Mouse (Mus musculus) MEL (cell line): ENCODE measurements around the gene Prickle2. TPM values are rescaled to one million over a fixed set of nuclear protein-coding genes. Genes with fewer than 3 reads are reported as not detected.

Experiments
- DNase-seq: peaks from one replicate; pipeline ENCODE4 v3.0.0; 2011; ENCODE audit warnings: low read depth, low spot score
- H3K27ac ChIP-seq: 2 replicates; pipeline ENCODE4 v1.5.1; 2012; ENCODE audit warnings: low read depth, mild to moderate bottlenecking, control low read depth, low read length, moderate library complexity; ENCODE audit not compliant: control insufficient read depth
- H3K27me3 ChIP-seq, 2 experiments: fragments of 150-350 bp in 1 of 2; sonication (generic) in 1 of 2; 2 replicates each; pipeline ENCODE4 v1.6.1; 2012; ENCODE audit warnings: low read length in 2 of 2, mild to moderate bottlenecking in 2 of 2, improper control_type of control experiment in 1 of 2, moderate library complexity in 1 of 2; ENCODE audit not compliant: insufficient read depth in 2 of 2, control insufficient read depth in 1 of 2
- H3K36me3 ChIP-seq, 2 experiments: 2 replicates each; pipeline ENCODE4 v1.6.1; 2012 to 2014; ENCODE audit warnings: low read length in 2 of 2, improper control_type of control experiment in 1 of 2, inconsistent platforms in 1 of 2, mild to moderate bottlenecking in 1 of 2; ENCODE audit not compliant: insufficient read depth in 2 of 2, control insufficient read depth in 1 of 2
- H3K4me1 ChIP-seq, 2 experiments: fragments of 150-350 bp in 1 of 2; sonication (generic) in 1 of 2; 2 replicates each; pipeline ENCODE4 v1.6.1; 2012; ENCODE audit warnings: low read length in 2 of 2, improper control_type of control experiment in 1 of 2, mild to moderate bottlenecking in 1 of 2; ENCODE audit not compliant: insufficient read depth in 2 of 2, control insufficient read depth in 1 of 2
- H3K4me3 ChIP-seq, 2 experiments: fragments of 150-350 bp in 1 of 2; sonication (generic) in 1 of 2; 2 replicates each; pipeline ENCODE4 v1.5.1; 2012; ENCODE audit warnings: low read depth in 2 of 2, low read length in 2 of 2, mild to moderate bottlenecking in 2 of 2, moderate library complexity in 2 of 2, control low read depth in 1 of 2, improper control_type of control experiment in 1 of 2; ENCODE audit not compliant: control insufficient read depth in 1 of 2, insufficient read depth in 1 of 2
- H3K79me2 ChIP-seq: 2 replicates; pipeline ENCODE4 v1.6.1; 2012; ENCODE audit warnings: mild to moderate bottlenecking, low read length, moderate library complexity; ENCODE audit not compliant: control insufficient read depth, poor library complexity, insufficient read depth
- H3K9ac ChIP-seq: 2 replicates; pipeline ENCODE4 v1.6.1; 2012; ENCODE audit warnings: low read depth, mild to moderate bottlenecking, control low read depth, low read length, moderate library complexity; ENCODE audit not compliant: control insufficient read depth, poor library complexity, severe bottlenecking
- H3K9me3 ChIP-seq: fragments of 150-350 bp; sonication (generic); replicated peaks from 2 replicates; pipeline ENCODE4 v1.6.1; 2012; ENCODE audit warnings: mild to moderate bottlenecking, low read length, improper control_type of control experiment, moderate library complexity; ENCODE audit not compliant: insufficient read depth
- CHD1 ChIP-seq: IDR thresholded peaks from 2 replicates; pipeline ENCODE4 v1.6.1; 2012; ENCODE audit warnings: low read depth, mild to moderate bottlenecking, inconsistent platforms, low read length, improper control_type of control experiment
- ELF1 ChIP-seq: IDR thresholded peaks from 2 replicates; pipeline ENCODE4 v1.6.1; 2014; ENCODE audit warnings: low read depth, mild to moderate bottlenecking, inconsistent platforms, low read length, improper control_type of control experiment, moderate library complexity
- ETS1 ChIP-seq: IDR thresholded peaks from 2 replicates; pipeline ENCODE4 v1.6.1; 2012; ENCODE audit warnings: low read depth, mild to moderate bottlenecking, inconsistent platforms, low read length, improper control_type of control experiment, moderate library complexity
- GABPA ChIP-seq: IDR thresholded peaks from 2 replicates; pipeline ENCODE4 v1.6.1; 2012; ENCODE audit warnings: low read depth, mild to moderate bottlenecking, inconsistent platforms, low read length, improper control_type of control experiment, moderate library complexity
- GATA1 ChIP-seq: IDR thresholded peaks from 2 replicates; pipeline ENCODE4 v1.6.1; 2011; ENCODE audit warnings: low read depth, low read length, improper control_type of control experiment
- HCFC1 ChIP-seq: IDR thresholded peaks from 2 replicates; pipeline ENCODE4 v1.6.1; 2012; ENCODE audit warnings: low read depth, mild to moderate bottlenecking, inconsistent platforms, low read length, improper control_type of control experiment, moderate library complexity
- KAT2A ChIP-seq: conservative IDR thresholded peaks from 2 replicates; pipeline ENCODE4 v1.6.1; 2012; ENCODE audit warnings: low read depth, low read length, improper control_type of control experiment, inconsistent platforms
- MAZ ChIP-seq: IDR thresholded peaks from 2 replicates; pipeline ENCODE4 v1.6.1; 2012; ENCODE audit warnings: low read depth, mild to moderate bottlenecking, inconsistent platforms, low read length, improper control_type of control experiment
- MEF2A ChIP-seq: IDR thresholded peaks from 2 replicates; pipeline ENCODE4 v1.6.1; 2014; ENCODE audit warnings: low read depth, mild to moderate bottlenecking, inconsistent platforms, low read length, improper control_type of control experiment; ENCODE audit not compliant: poor library complexity, insufficient replicate concordance, severe bottlenecking; ENCODE audit errors: extremely low read depth
- MXI1 ChIP-seq: IDR thresholded peaks from 2 replicates; pipeline ENCODE4 v1.6.1; 2011; ENCODE audit warnings: mild to moderate bottlenecking, low read depth, low read length, improper control_type of control experiment
- MYB ChIP-seq: IDR thresholded peaks from 2 replicates; pipeline ENCODE4 v1.6.1; 2011; ENCODE audit warnings: mild to moderate bottlenecking, low read depth, low read length, improper control_type of control experiment
- NELFE ChIP-seq: IDR thresholded peaks from 2 replicates; pipeline ENCODE4 v1.6.1; 2011; ENCODE audit warnings: low read depth, low read length, improper control_type of control experiment
- POLR2AphosphoS2 ChIP-seq: IDR thresholded peaks from 2 replicates; pipeline ENCODE4 v1.6.1; 2011; ENCODE audit warnings: low read length, improper control_type of control experiment
- RAD21 ChIP-seq: IDR thresholded peaks from 2 replicates; pipeline ENCODE4 v1.6.1; 2011; ENCODE audit warnings: mild to moderate bottlenecking, low read depth, low read length, improper control_type of control experiment
- RCOR1 ChIP-seq: IDR thresholded peaks from 2 replicates; pipeline ENCODE4 v1.6.1; 2012; ENCODE audit warnings: low read depth, mild to moderate bottlenecking, inconsistent platforms, low read length, improper control_type of control experiment
- SIN3A ChIP-seq: IDR thresholded peaks from 2 replicates; pipeline ENCODE4 v1.6.1; 2012; ENCODE audit warnings: low read length, improper control_type of control experiment, inconsistent platforms
- SMC3 ChIP-seq: IDR thresholded peaks from 2 replicates; pipeline ENCODE4 v1.6.1; 2011; ENCODE audit warnings: low read depth, low read length, improper control_type of control experiment
- TAL1 ChIP-seq: IDR thresholded peaks from 2 replicates; pipeline ENCODE4 v1.6.1; 2012; ENCODE audit warnings: mild to moderate bottlenecking, inconsistent platforms, low read length, moderate library complexity, mixed read lengths
- TBP ChIP-seq: IDR thresholded peaks from 2 replicates; pipeline ENCODE4 v1.8.0; 2011; ENCODE audit warnings: low read depth, low read length, improper control_type of control experiment
- TCF12 ChIP-seq: IDR thresholded peaks from 2 replicates; pipeline ENCODE4 v1.6.1; 2014; ENCODE audit warnings: low read depth, mild to moderate bottlenecking, inconsistent platforms, low read length, improper control_type of control experiment, moderate library complexity
- USF1 ChIP-seq: IDR thresholded peaks from 2 replicates; pipeline ENCODE4 v1.6.1; 2014; ENCODE audit warnings: low read depth, mild to moderate bottlenecking, inconsistent platforms, low read length, improper control_type of control experiment, moderate library complexity
- USF2 ChIP-seq, 2 experiments: IDR thresholded peaks; 2 replicates each; pipeline ENCODE4 v1.6.1; 2011 to 2012; ENCODE audit warnings: improper control_type of control experiment in 2 of 2, low read length in 2 of 2, borderline replicate concordance in 1 of 2, inconsistent platforms in 1 of 2, low read depth in 1 of 2, mild to moderate bottlenecking in 1 of 2; ENCODE audit not compliant: insufficient read depth in 1 of 2
- ZC3H11A ChIP-seq: IDR thresholded peaks from 2 replicates; pipeline ENCODE4 v1.6.1; 2012; ENCODE audit warnings: low read depth, mild to moderate bottlenecking, inconsistent platforms, low read length, improper control_type of control experiment
- ZMIZ1 ChIP-seq: IDR thresholded peaks from 2 replicates; pipeline ENCODE4 v1.6.1; 2012; ENCODE audit warnings: low read depth, mild to moderate bottlenecking, inconsistent platforms, low read length, improper control_type of control experiment, moderate library complexity
- ZNF384 ChIP-seq: IDR thresholded peaks from 2 replicates; pipeline ENCODE4 v1.6.1; 2012; ENCODE audit warnings: low read depth, mild to moderate bottlenecking, inconsistent platforms, low read length, improper control_type of control experiment
- polyA plus RNA-seq, 2 experiments: library from polyadenylated mRNA; stranded (reverse) in 1 of 2; unstranded in 1 of 2; fragments of >175 nt in 1 of 2; fragments of >200 nt in 1 of 2; gene quantifications; 2 replicates each; pipeline versions ENCODE4 v1.2.1 to v1.2.4; 2012; ENCODE audit warnings: low replicate concordance in 2 of 2, low read depth in 1 of 2; ENCODE audit not compliant: insufficient read length in 2 of 2, insufficient read depth in 1 of 2, missing spikeins in 1 of 2
- total RNA-seq: library from RNA; depleted of rRNA; stranded (reverse); fragments of 300-350 nt; gene quantifications from 2 replicates; pipeline ENCODE4 v1.2.3, GENCODE M21; 2012

The Prickle2 gene
- total and polyA plus RNA-seq, 3 experiments, result not detected

- Histone ChIP-seq H3K36me3 (no peaks in the 10 kb centered on the region), H3K4me3 (no peak overlapping the region), H3K79me2 (no peaks in the 10 kb centered on the region), H3K27ac (no peak overlapping the region), H3K9me3 (no peaks in the 10 kb centered on the region; the same call in 1 of the 2 replicates), H3K27me3 (no peaks in the 10 kb centered on the region), H3K9ac (no peak overlapping the region), H3K4me1 (no peaks in the 10 kb centered on the region)
- no peak for DNase-seq
- TF ChIP-seq MEF2A (no peak), HCFC1 (no peak), RAD21 (no peak), ZMIZ1 (no peak), MYB (no peak), KAT2A (no peak), MAZ (no peak), TAL1 (no peak), USF1 (no peak), ZC3H11A (no peak), GATA1 (no peak), TCF12 (no peak), ZNF384 (no peak), SIN3A (no peak), GABPA (no peak), NELFE (no peak), CHD1 (no peak), SMC3 (no peak), USF2 (IDR thresholded peaks at IDR 0.05; ENCODE audit: borderline replicate concordance in 1 of 2, insufficient read depth in 1 of 2, low read depth in 1 of 2, low read length in 2 of 2) (no peak), TBP (no peak)
Measured at GRCm38 (mm10) chr6:92425901-92426300, 280.1 kb downstream of the Prickle2 start.

GRCm38 (mm10) chr6:92425476-92425875 is 280.5 kb downstream of the Prickle2 start:
- Histone ChIP-seq H3K4me1 (no peaks in the 10 kb centered on the region), H3K4me3 (no peak overlapping the region), H3K36me3 (no peaks in the 10 kb centered on the region), H3K9me3 (no peaks in the 10 kb centered on the region; the same call in 1 of the 2 replicates), H3K27ac (no peak overlapping the region), H3K79me2 (no peaks in the 10 kb centered on the region), H3K9ac (no peak overlapping the region), H3K27me3 (no peaks in the 10 kb centered on the region)
- no peak for DNase-seq
- TF ChIP-seq RCOR1 (no peak), TCF12 (no peak), POLR2AphosphoS2 (no peak), ELF1 (no peak), TBP (no peak), MEF2A (no peak), ETS1 (no peak), MXI1 (no peak), KAT2A (no peak)
- TF ChIP-seq, all 39 proteins: peak for 0
